Mouse (Mus musculus): ENCODE results near the gene Tmem116.
A peak's percentile ranks its signal among the peaks of the same experiment; 100 is the strongest.

The Tmem116 gene

DNA sequence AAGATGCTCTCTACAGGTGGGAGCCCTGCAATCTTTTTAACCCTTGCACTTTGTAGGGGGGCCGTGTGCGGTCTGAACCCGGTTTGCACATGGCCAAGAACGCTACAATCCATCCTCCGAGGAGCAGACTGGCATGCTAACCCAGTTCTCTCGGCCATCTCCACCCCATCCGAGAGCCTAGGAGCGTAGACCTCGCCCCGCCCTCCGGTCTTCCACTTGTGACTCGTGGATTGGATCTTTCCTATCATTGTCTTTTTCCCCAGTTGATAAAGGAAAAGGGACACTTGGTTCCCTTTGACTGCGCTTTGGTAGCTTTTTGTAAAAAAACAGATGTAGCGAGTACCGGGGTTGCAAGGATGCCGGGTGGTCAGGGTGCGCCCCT is at the start of gene Tmem116:
Tmem116 (plus strand) TSS at position 250 of the 382 bp plus-strand sequence.
- DNase-seq, result peak; percentile 58 to 70

DNA sequence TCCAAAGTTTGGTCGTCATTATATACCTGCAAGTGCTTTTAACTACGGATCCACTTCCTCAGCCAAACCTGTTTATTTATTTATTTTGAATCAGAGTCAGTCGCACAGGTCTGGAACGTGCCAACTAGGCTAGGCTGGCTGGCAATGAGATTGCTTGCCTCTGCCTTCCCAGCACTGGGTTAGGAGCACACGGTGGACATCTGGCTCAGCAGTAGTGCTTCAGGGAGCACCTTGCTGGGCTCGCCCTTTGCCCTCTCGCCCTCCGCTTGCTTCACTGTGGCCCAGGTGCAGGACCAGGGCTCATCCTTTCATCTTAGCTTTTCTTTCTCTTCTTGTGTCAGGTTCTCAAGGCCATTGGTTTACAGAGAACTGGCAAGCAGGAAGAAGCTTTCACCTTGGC is 43.8 kb upstream of the Tmem116 start:
- DNase-seq, result peak; percentile 44 to 71

DNA sequence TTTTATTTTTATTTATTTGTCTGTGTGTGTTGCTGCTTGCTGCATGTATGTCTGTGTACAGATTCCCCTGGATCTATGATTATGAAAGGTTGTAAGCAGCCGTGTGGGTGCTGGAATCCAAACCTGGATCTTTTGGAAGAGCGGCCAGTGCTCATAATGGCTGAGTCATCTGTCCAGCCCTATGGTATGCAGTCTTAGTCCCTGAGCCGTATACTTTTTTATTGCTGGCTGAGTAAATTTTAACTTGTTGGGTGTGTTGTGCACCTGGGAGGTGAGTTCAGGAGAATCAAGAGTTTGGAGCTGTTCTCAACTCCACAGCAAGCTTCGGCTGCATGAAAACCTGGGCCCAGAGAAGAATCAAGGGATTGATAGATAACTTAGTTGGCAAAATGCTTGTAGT is 40.7 kb upstream of the Tmem116 start:
- no peak for DNase-seq

DNA sequence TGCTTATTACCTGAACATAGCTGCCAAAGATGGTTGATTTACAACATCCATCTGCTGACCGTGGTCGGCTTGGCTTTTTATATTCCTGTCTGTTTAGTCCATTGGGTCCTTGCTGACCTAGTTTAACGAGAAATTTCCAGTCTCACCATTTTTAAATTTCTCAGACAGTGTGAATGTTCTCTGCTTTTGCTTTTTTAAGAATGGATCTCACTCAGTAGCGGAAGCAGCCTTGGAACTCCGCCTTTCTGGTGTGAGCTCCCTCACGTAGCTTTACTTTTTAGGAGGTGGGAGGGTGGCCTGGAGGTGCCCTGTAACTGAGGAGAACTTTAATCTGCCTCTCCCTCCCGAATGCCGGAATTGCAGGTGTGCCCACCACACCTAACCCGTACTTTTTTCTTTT is 31.0 kb upstream of the Tmem116 start:
- DNase-seq, result no peak

DNA sequence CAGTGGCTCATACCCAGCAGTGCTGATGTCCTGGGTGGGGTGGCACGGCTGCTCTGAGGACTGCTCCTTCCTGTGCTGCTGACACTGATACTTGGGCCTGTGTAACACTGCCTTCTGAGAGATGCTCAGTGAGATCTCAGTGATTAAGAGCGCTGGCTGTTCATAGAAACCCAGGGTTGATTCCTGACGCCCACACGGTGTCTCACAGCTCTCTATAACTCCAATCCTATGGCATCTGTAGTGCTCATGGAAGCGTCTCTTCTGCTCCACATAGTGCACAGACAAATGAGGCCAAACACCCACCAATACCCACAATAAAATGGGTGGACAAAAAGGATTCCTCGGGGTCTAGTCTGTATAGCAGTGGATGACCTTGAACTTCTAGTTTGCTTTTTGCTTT is 28.9 kb upstream of the Tmem116 start:
- DNase-seq, result no peak

DNA sequence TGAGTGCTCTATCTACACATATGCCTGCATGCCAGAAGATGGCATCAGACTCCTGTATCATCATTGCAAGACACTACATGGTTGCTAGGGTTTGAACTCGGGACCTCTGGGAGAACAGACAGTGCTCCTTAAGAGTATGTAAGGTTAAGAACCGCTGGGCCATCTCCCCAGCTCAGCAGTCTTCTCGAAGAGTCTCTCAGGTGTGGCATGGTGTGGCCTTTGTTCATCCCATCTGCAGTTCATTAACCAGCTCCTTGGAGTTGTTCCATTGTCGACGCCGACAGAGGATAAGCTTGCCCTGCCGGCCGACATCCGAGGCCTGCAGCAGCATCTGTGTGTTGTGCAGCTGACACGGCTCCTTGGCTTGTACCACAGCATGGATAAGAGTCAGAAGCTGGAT is 28.4 kb upstream of the Tmem116 start:
- DNase-seq, result peak; percentile 82 to 89

DNA sequence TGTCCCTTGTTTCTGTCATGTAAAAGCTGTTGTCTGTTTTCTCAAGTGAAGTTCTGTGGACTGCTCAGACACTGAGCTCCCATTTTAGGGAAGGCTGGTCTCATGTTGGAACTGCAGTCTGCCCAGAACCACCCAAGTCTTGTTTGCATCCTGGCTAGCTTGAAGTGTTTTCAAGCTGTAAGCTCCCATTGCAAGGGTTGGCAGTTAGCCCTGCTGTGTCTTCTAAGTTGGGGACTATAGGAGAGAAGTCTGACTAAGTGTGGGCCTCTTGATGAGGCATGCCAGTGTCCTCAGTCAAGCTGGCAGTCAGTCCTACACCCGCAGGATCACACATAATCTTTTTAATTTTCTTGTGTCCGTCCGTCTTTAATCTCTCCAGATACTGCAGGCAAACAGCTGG is 22.7 kb upstream of the Tmem116 start:
- DNase-seq, result no peak

DNA sequence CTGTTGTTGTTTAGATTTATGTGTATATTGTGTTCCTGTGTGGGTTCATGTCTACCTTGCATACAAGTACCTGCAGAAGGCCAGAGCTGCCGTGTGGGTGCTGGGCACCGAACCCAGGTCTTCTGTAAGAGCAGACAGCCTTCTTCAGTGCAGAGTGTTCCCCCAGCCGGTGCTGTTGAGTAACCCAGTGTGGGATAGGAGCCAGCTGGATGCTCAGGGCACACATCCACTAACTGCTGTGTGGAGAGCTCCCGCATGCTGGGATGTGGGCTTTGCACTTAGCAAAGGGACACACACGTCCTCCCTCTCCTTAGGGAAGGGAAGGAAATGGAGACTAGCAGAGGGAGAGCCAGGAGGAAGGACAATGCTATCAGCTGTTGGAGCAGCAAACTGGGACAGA is 13.6 kb upstream of the Tmem116 start:
- DNase-seq, result peak in 1 of 2 experiments; percentile 58

DNA sequence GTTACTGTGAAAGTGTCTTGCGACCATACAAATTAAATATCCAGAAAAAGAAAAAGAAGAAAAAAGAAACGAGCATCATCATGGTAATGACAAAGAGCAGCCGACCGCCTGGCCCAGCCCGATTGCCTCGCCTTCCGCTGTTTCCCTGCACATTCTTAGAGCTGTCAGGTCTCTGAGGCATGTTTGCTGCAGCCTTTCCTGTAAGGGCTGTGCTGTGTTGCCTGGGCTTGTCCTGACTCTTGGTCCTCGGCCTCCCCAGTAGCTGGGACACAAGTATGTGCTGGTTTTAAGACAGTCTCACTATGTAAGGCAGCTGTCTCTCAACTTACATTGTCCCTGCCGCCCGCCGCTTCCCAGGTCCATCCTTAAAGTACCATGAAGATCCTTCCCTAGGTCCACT is 12.9 kb upstream of the Tmem116 start:
- no peak for DNase-seq

DNA sequence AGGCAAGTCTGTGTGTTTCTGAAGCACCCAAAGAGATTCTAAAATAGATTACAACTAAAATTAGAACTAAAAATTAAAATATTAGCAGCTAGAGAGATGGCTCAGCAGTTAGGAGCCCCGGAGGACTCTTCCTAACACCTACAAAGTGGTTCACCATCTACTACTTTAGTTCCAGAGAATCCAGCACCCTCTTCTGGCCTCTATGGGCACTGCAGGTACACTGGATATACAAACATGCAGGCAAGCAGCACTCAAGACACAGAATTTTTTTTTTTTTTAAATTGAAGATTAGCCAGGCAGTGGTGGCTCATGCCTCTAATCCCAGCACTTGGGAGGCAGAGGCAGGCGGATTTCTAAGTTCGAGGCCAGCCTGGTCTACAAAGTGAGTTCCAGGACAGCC is 8.1 kb upstream of the Tmem116 start:
- DNase-seq, result peak; percentile 71 to 83

DNA sequence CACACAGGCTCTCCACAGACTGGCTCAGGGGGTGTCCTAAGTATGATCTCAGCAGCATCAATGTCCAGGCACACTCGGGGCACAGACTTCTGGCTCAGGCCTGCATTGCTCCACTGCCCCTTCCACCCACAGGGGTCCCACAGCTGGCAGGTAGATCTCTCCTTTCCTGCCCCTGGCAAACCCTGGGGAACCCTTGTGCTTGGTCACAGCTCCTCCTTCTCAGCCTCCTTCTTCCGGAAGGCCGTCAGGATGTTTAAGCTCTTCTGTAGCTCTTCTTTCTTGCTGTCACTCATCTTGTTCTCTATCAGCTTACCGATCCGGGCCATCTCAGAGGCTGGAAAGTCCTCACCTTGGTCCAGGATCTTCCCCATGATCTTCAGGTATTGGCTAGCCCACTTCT is 6.8 kb upstream of the Tmem116 start:
- no peak for DNase-seq

DNA sequence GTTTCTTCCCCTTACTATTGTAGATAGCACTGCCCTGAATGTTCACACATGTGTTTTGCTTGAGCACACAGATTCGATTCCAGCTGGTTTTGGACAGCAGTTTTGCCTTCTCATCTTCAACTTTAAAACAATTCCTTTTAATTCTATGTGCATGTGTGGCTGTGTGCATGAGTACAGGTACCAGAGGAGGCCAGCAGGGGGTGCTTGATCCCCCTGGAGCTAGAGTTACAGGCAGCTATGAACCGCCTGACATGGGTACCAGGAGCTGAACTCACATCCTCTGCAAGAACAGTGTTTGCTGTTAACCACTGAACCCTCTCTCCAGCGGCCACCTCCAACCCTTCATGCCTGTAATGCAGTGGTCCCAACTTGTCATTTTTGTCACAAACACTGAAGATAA is 3.2 kb upstream of the Tmem116 start:
- DNase-seq, result peak in 1 of 2 experiments; percentile 39

DNA sequence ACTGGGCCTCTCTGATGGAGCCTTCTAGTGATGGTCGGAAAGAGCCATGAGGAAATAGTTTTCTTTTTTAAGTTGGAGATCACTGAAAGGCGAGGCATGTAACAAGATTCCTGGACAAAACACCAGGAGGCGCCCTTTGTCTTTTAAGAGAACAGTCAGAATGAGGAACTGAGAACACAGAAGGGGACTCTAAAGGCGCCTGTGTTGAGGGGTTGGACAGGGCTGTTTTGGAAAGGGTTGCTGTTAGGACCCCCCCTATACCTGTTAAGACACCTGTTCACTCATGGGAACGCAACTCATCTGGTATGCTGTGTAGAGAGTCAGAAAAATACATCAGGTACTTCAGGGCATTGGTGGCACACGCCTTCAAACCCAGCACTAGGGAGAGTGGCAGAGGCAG is 1.7 kb upstream of the Tmem116 start:
- peak in 1 of 2 experiments; percentile 84 for DNase-seq

DNA sequence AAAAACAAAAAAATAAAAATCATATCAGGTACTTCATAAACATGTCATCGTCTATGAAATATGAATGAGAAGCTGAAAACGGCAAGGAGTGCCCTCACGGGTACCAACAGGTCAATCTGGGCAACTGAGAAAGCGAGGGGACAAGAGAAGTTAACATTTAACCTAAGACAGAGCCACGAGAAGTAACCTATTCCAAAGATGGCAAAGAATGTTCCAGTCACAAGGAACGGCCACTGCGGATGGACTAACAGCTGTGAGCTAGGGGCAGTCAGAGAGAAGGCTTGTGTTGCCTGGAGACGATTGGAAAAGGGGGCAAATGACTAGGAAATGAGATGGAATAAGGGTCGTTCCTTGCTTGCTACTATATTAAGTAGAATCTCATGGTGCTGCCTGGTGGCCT is 1.2 kb upstream of the Tmem116 start:
- DNase-seq, result peak; percentile 51 to 72

DNA sequence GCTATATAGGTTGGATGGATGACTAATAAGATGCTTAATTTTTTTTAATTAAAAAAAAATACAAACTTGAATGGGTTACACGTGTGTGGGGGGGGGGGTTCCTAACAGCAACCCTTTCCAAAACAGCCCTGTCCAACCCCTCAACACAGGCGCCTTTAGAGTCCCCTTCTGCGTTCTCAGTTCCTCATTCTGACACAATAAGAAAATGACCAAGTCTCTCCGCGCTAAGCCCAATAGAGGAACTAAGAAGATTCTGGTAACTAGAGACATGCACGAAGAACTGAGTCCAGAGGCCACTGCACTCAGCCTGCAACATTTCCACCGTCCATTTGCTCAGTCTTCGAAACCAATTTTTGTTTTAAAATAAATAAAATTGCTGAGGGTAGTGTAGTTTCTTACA is 490 bp upstream of the Tmem116 start:
- no peak for DNase-seq

DNA sequence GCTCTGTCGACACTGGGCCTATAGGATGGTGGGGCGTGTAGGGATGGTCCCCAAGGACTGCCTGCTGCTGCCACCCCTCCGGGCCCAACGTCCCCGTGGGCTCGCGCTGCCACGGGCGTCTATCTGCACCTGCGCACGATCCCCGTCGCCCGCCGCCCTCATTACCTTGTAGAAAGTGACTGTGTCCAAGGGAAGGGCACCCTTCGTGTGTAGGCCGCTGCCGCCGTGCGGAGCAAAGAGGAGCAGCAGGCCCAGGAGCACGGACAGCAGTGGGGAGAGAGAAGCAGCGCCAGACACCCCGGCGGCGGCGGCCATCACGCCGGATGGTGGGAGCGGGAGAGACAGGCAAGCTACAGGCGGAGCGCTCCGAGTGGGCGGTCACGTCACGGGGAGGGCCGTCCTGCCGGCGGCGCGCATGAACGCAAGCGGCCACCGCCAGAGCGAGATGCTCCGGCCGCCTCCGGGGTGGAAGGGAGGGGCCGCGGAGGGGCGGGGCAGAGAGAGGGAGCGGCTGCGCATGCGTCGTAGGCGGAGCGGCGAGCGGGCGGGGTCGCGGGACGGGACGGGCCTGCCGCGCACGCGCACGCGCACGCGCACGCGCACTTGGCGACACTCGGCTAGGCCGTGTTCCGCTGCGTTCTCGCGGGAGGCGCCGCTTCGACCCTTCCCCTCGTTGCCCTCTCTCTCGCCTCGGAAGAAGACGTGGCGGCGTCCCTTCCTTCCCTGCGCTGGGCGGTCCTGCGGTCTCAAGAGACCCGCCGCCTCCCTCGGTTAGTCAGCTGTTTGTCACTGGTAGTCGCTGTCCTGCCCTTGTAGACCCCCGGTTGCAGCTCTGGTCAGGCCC is 555 bp downstream of the Tmem116 start, which contains the start of gene Erp29:
Erp29 (minus strand) TSS at position 481 of the 844 bp plus-strand sequence.
- DNase-seq, result peak; percentile 96 to 99

DNA sequence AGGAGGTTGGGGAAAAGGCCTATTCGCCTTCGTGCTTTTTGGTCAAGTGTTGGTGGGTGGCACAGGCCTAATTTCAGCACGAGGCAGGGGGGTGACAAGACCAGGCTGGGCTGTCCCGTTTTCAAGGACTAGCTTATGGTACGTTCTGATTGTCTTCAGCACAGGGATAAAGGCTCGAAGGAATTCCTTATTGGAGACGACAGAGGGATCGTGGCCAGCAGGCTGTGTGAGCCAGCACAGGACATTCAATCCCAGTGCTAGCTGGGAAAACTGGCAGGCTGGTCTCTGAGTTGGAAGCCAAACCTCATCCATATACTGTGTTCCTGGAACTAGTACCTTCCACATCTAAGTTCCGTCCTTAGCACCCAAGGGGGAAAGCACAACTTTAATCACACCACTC is 1.2 kb downstream of the Tmem116 start:
- DNase-seq, result peak in 1 of 2 experiments; percentile 20

DNA sequence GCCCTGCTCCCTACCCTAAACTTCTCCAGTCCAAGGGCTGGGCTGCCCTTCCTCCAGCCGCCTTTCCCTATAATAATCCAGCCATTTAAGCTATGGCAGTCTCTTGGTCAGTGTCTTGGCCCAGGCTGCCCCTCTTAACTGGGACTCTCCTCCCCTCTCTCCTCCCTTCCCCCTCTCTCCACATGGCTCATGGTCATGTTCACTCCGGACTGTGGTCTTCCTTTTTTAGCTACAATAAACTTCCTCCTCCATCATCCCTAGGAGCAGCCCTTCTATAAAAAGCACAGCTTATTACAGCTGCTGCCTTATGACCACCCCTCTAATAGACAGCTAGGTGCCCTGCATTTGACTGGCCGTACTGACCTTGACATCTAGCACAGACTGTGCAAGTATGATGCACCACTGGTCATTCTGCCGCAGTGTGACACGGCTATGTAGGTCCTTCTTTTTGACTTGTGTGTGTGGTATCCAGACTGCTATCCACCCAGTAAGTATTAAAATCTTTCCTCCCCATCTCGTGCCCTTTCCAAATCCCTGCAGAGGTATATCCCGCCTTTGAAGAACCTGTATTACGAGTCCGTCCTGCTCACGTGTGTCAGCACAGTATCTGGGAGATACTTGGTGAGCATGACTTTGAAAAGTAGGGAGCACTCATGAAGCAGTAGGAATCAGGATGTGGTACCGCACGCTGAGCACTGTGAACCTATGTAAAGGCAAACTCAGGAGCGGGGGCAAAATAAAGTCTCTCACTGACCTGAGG is 2.2 kb downstream of the Tmem116 start:
- DNase-seq, result no peak

DNA sequence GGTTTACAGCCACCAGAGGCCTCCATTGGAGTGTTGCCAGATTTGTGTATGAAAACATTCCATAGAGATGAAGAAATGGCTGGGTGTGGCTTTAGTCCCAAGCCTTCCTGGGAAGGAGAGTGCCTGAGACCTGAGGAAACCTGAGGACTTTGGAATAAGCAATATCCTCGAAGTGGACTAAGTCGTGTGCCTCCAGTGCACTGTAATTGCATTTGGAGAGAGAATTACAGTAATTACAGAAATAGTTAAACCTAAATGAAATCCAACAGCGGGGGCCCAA is 2.8 kb downstream of the Tmem116 start:
- DNase-seq, result no peak

DNA sequence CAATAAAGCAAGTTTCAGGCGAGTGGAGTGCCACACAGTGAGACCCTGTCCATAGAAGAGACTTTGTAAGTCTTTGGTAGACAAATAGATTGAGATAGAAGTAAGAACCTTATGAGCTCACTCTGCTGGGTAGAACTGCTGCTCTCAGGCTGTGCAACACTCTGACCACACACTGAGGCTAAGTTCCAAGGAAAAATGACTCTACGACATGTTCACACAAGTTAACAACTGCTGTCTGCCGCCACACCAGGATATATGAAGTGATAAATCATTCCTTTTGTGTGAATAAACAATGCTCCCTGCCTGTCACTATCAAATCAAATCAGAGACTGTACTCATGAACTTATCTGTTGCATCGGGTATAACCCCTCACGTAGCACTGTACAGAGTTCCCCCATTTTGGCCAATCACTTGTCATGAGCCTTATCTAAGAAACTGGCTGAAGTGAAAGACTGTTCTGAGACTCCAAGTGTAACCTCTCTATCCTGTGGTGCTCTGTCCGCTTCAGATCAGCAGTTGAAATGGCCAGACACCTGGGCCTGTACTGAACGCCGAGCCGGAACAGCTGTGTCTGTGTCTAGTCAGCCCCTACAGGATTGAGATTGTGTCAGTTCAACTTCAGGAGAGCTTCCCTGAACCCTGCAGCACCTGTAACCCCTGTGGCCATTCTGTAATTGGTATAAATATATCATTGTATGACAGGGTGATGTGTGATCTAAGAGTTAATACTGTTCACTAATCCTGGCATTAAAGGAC is 4.0 kb downstream of the Tmem116 start:
- DNase-seq, result no peak

DNA sequence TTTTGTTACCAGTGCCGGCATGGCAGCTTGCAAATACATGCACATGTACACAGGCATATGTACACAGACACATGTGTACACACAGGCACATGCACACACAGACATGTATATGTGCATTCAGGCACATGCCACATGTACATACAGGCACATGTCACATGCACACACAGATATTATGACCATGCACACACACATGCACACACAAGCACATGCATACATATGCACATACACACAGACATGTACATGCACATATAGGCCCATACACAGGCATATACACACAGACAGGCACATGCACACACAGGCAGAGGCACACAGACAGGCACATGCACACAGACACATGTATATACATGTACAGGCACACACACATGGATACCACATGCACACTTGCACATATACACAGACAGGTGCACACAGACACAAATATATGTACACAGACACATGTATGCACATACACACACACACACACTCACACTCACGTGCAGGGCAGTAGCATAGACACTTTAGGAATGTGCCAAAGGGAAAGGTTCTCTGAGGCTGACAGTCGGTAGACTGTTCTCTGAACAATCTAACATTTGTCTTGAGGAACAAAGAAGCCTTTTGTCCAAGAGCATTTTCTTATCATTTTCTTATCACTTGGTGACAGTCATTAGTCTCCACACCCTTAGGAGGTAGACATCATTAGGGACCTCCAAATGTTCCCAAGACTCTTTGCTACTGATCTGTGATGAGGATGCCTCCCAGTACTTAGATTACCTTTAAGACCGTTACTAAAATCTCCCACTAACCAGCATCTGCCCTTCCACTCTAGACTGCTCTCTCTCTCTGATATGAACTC is 9.9 kb downstream of the Tmem116 start:
- no peak for DNase-seq

DNA sequence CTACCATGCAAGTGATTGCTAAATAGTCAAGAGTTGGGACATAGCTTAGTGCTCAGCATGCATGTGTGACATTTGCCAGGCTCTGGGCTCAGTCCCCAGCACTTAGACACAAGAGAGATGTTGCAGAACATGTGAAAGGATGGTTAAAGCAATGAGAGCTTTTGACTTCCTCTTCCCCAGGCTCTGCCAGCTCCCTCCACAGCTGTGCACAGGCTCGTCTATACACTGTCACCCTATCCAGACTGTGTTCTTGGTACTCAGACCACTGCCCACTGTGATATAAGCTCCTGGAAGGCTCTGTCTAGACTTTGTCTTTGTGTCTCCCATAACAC is 10.4 kb downstream of the Tmem116 start:
- DNase-seq, result no peak

DNA sequence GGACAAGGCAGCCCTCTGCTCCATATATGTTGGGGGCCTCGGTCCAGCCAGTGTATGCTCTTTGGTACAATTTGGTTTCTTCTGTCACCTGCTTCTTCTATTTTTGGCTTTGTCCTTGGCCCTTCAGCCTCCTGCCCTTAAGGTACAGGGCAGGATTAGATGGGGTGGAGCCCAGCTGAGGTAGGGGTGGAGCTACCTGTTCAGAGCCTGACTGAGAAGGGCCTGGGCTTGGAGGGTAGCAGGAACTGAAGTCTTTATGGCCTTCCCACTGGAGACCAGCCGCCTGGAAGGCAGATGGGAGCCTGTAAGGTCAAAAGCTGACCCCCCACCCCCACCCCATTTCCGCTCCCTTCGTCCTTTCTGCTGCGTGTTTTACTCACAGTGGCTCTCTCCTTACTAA is 11.3 kb downstream of the Tmem116 start:
- peak; percentile 76 to 91 for DNase-seq
